Mouse (Mus musculus) kidney, embryonic 16.5 days (tissue): ENCODE results near the gene Ccdc33. TPM values are rescaled to one million over a fixed set of nuclear protein-coding genes. Genes with fewer than 3 reads are reported as not detected.

Experiments
- ATAC-seq: fragments of 200-750 bp; cut with Nextera tagmentation; 2 replicates; pipeline ENCODE4 v1.8.0; 2017; ENCODE audit warnings: moderate TSS enrichment; ENCODE audit not compliant: low FRiP score, low TSS enrichment
- H3K27ac ChIP-seq: fragments of 300-500 bp; sonication (generic); 2 replicates; pipeline ENCODE4 v1.5.1; 2014; ENCODE audit warnings: low read length
- H3K27me3 ChIP-seq: fragments of 300-500 bp; sonication (generic); 2 replicates; pipeline ENCODE4 v1.6.1; 2014; ENCODE audit warnings: low read length, control low read depth, mixed read lengths; ENCODE audit not compliant: insufficient read depth
- H3K36me3 ChIP-seq: fragments of 300-500 bp; sonication (generic); 2 replicates; pipeline ENCODE4 v1.6.1; 2014; ENCODE audit warnings: low read length, control low read depth, mixed read lengths; ENCODE audit not compliant: insufficient read depth
- H3K4me1 ChIP-seq: fragments of 300-500 bp; sonication (generic); 2 replicates; pipeline ENCODE4 v1.6.1; 2014; ENCODE audit warnings: low read length, control low read depth, mixed read lengths; ENCODE audit not compliant: insufficient read depth
- H3K4me2 ChIP-seq: fragments of 300-500 bp; sonication (generic); replicated peaks from 2 replicates; pipeline ENCODE4 v1.6.1; 2014; ENCODE audit warnings: low read depth, low read length
- H3K4me3 ChIP-seq: fragments of 300-500 bp; sonication (generic); 2 replicates; pipeline ENCODE4 v1.5.1; 2014; ENCODE audit warnings: mild to moderate bottlenecking, low read length
- H3K9ac ChIP-seq: fragments of 300-500 bp; sonication (generic); replicated peaks from 2 replicates; pipeline ENCODE4 v1.6.1; 2014; ENCODE audit warnings: low read length
- H3K9me3 ChIP-seq: fragments of 300-500 bp; sonication (generic); 2 replicates; pipeline ENCODE4 v1.6.1; 2016; ENCODE audit warnings: low read length, control low read depth
- WGBS: fragments of 180-500 bp; shearing (Covaris S2); extraction: QIAGEN DNeasy Blood & Tissue Kit; methylation state at CpG from one replicate; pipeline ENCODE4 v1.1.7; 2014; 5-methylcytosine and 5-hydroxymethylcytosine counted together
- polyA plus RNA-seq: library from polyadenylated mRNA; unstranded; fragments of >200 nt; fragmentation: Nextera tagmentation; extraction: Ambion mirVana; gene quantifications from 2 replicates; pipeline ENCODE4 v1.2.1, GENCODE M21; 2015

The Ccdc33 gene
- polyA plus RNA-seq, 1 experiment from 2014 or later = 0.21 TPM

DNA sequence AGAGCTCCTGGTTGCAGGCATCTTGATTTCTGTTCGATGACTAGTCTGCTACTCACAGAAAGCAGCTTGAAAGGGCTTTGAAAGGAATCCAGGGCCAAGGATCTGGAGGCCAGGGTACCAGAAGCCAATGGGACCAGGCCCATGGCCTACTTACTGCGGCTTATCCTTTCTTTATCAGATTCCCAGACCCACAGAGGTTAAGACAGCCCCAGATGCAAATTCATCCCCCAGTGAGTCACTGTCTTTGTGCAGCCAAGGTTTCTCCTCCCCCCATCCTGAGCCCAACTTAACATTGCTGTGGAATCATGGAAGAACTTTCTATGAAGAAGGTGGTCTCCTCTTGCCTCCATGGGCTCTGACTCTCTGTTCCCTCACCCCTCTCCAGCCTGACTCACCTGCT is 106.1 kb downstream of the Ccdc33 start:
- ATAC-seq = no peak
- no peaks in the 10 kb centered on the region for H3K27me3 ChIP-seq
- WGBS = 83% methylated on average over 2 of the region's 2 CpGs

DNA sequence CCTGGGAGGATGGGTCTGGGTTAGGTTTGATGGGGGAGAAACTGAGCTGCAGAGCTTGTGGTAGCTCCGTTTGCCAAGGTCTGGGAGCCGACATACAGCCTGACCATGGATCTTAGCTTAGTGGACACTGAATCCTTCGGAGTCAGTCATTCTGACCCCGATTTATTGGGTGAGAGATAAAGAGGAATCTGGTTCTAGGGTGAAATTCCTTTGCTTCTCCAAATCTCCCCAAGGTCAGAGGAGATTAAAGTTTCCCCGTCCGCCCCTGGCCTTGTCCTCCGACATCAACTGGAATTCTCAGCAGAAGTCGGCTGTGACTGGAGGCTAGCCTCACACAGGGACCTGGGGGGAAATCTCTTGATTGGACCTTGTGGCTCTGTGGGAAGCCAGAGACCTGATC is 107.1 kb downstream of the Ccdc33 start:
- Histone ChIP-seq H3K27ac (no peak overlapping the region), H3K9ac (no peak overlapping the region), H3K4me1 (peaks cover 24% of the 10 kb centered on the region), H3K4me3 (no peak overlapping the region), H3K4me2 (no peak overlapping the region), H3K36me3 (no peaks in the 10 kb centered on the region), H3K9me3 (no peaks in the 10 kb centered on the region), H3K27me3 (no peaks in the 10 kb centered on the region)
- no peak for ATAC-seq
- 51% methylated on average over 8 of the region's 8 CpGs for WGBS

More for the DNA sequence above, 106.1 kb downstream of the Ccdc33 start:
- H3K36me3 ChIP-seq = no peaks in the 10 kb centered on the region
- H3K4me1 ChIP-seq = peaks cover 24% of the 10 kb centered on the region
- no peak overlapping the region for H3K9ac ChIP-seq
- no peak overlapping the region for H3K27ac ChIP-seq
- H3K4me3 ChIP-seq = no peak overlapping the region
- no peak overlapping the region for H3K4me2 ChIP-seq
- no peaks in the 10 kb centered on the region for H3K9me3 ChIP-seq

DNA sequence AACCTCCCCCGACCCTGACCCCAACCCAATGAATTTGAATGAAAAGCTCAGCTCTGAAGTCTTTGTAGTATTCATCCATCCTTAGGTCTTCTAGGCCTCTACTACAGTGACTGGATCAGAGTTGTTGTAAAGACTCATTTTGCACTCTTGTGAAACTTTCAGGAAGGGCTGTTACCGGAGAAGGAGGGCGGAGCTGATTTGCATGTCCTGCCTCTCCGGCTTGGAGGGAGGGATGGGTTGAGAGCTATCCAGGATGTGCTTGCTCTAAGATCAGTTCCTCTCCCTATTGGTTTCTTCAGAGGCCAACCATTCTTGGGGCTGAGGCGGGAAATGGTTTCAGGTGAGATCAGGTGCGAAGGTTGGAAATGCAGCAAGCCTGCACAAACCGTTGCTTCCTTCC is 107.6 kb downstream of the Ccdc33 start:
- WGBS = 27% methylated on average over 7 of the region's 7 CpGs
- H3K9me3 ChIP-seq = no peaks in the 10 kb centered on the region

DNA sequence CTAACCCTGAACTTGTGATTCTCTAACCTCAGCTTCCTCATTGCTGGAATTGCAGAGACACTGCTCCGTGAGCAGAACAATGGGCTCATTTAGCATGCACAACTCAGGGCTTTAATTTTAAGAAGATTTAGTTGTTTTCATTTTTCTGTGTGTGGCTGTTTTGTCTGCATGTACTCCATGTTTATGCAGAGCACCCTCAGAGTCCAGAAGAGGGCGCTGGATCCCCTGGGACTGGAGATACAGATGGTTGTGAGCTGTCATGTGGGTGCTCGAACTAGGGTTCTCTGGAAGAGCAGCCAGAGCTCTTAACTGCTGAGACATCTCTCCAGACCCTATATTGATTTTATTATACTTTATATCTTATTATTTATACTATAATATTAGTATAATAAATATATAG is 109.0 kb downstream of the Ccdc33 start:
- no peak overlapping the region for H3K4me2 ChIP-seq
- 62% methylated on average over 3 of the region's 3 CpGs for WGBS
- H3K27ac ChIP-seq = no peak overlapping the region
- no peaks in the 10 kb centered on the region for H3K27me3 ChIP-seq
- no peak overlapping the region for H3K9ac ChIP-seq
- H3K36me3 ChIP-seq = no peaks in the 10 kb centered on the region
- peaks cover 20% of the 10 kb centered on the region for H3K4me1 ChIP-seq
- H3K9me3 ChIP-seq = no peaks in the 10 kb centered on the region
- ATAC-seq = no peak
- H3K4me3 ChIP-seq = no peak overlapping the region

More for the DNA sequence above, 107.6 kb downstream of the Ccdc33 start:
- Histone ChIP-seq H3K4me1 (peaks cover 24% of the 10 kb centered on the region), H3K27ac (no peak overlapping the region), H3K36me3 (no peaks in the 10 kb centered on the region), H3K4me2 (no peak overlapping the region), H3K9ac (no peak overlapping the region), H3K27me3 (no peaks in the 10 kb centered on the region), H3K4me3 (no peak overlapping the region)
- no peak for ATAC-seq

DNA sequence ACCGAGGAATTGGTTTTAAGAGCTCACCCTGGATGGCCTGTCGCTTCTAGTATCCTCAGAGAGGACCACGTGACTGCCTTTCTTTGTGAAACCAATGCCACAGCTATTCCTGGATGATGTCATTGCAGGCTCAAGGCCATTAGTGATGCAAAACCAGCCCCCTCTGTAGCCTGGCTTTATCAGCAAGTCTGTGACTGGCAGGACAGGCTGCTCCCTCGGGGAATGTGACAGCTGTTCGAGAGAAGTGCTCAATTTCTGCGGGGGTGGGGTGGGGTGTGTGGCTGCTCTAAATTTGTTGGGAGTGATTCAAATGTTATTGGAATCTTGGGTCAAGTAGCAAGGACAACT is 109.6 kb downstream of the Ccdc33 start:
- H3K9me3 ChIP-seq = no peaks in the 10 kb centered on the region
- H3K4me3 ChIP-seq = no peak overlapping the region
- H3K27ac ChIP-seq = no peak overlapping the region
- no peaks in the 10 kb centered on the region for H3K36me3 ChIP-seq
- H3K4me2 ChIP-seq = no peak overlapping the region
- 0 out of 2 replicates have a peak overlapping the region, but pooled peaks have one; percentile 3 for H3K9ac ChIP-seq
- no peaks in the 10 kb centered on the region for H3K27me3 ChIP-seq
- 4% methylated on average over 6 of the region's 6 CpGs for WGBS
- ATAC-seq = peak; percentile 86
- H3K4me1 ChIP-seq = peaks cover 17% of the 10 kb centered on the region

DNA sequence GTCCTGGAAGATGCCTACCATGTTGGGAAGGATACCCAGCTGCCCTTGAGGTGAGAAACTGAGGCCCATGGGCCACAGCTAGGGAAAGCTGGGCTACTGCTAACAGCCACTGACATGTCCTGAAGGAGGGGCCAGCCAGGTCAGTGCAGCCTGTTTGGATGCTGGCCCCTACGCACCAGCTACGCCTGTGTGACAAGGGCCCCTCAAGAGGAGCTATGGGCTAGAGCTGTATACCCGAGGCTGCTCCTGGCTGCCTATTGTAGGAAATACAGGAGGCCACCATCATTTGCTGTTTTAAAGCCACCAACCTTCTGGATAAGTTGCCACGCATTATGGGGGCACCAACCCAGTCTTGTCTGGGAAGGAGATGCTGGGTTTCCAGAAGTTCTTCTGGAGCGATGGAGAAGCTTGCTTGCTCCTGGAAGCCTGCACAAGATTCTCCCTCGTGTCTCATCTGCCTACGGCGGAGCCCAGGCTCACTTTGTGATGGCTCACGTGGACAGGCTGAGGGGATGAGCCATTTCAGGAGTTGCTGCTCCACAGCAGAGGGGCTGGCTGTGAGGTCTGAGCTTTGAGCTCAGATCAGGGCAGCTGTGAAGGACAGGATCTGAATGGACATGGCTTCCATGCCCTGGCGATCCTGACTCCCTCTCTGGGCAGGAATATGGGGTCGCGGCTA is 110.1 kb downstream of the Ccdc33 start:
- Histone ChIP-seq H3K36me3 (no peaks in the 10 kb centered on the region), H3K4me2 (no peak overlapping the region), H3K9ac (0 out of 2 replicates have a peak overlapping the region, but pooled peaks have one; percentile 3), H3K4me3 (no peak overlapping the region), H3K27me3 (no peaks in the 10 kb centered on the region), H3K4me1 (peaks cover 19% of the 10 kb centered on the region), H3K27ac (no peak overlapping the region), H3K9me3 (no peaks in the 10 kb centered on the region)
- 67% methylated on average over 12 of the region's 12 CpGs for WGBS
- ATAC-seq = no peak

DNA sequence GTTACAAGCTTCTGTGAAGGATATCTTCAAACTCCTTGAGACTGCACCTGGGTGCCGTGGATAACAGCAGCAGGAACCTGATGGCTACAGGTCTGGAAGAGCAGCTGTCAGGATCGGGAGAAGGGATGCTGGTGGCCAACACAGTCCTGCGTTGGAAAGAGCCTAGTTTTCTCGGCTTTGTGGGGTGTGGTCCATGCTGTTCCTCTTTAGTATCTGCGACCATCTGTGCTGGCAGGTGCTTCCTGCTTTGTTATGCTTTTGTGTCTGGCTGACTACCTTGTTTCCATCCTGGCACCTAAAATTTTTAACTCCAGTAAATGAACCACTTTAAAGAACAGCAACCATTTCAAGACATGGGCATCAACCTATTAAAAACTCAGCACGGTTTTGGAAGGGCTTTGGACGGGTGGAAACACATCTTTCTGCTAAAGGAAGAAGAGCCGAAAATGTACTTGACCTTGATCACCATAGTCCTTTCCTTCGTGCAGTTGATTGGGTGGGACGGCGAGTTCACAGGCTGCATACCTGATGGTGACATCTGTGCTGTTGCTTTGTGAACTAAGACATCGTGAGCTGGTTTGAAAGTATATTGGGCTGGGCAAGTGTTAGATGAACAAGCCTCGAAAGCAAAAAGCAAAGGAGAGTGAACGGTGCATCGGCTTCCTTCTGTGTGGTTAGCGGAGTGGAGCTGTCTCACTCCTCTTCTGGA is 112.7 kb downstream of the Ccdc33 start, which contains the start of gene Cyp11a1:
Gene Cyp11a1, plus strand, starts transcription at position 659 of the 709 bp plus-strand sequence.
- H3K36me3 ChIP-seq = no peaks in the 10 kb centered on the region
- WGBS = 84% methylated on average over 16 of the region's 16 CpGs
- H3K4me2 ChIP-seq = no peak within 1 kb of the TSS
- no peak within 1 kb of the TSS for H3K4me3 ChIP-seq
- H3K27me3 ChIP-seq = no peaks in the 10 kb centered on the region
- no peak within 1 kb of the TSS for H3K9ac ChIP-seq
- H3K4me1 ChIP-seq = peaks cover 14% of the 10 kb centered on the region
- ATAC-seq = no peak
- H3K9me3 ChIP-seq = no peaks in the 10 kb centered on the region
- H3K27ac ChIP-seq = no peak within 1 kb of the TSS

DNA sequence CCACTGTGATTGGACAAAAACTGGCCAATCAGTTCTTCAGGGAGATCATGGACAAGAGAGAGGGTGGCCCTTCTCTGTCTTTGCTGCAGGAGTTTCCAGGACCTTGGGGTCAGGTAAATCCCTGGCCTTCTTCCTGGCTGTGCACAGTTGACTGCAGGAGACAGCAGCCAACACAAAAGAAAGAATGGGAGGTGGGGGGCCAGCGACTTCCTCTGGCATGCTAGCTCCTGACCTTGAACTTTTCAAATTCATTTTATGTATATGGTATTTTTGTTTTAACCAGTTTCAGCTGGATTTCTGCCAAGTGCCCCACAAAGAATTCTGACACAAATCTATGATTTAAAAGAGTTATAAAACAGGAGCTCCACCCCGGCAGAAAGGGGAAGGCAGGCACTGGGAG is 115.4 kb downstream of the Ccdc33 start:
- H3K4me3 ChIP-seq = no peak overlapping the region
- H3K36me3 ChIP-seq = no peaks in the 10 kb centered on the region

DNA sequence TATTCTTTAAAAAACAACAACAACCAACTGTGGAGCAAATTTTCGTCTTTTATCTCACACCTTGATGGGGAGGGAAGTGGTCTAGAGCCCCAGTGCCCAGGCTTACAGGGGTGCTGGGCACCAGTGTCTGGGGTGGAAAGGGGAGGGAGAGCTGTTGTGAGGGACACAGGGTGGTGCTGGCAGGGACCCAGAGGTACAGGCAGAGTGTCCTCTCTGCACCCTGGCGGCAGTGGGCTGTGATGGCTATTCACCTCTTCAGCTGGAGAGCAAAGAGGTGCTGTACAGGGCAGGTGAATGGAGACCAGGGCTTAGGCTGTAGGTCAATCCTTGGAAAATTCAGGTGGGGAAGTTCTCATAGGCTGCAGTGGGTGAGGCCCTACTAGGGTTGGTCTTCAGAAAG is 118.9 kb downstream of the Ccdc33 start:
- Histone ChIP-seq H3K9me3 (no peaks in the 10 kb centered on the region), H3K4me3 (no peak overlapping the region), H3K27me3 (peaks cover 15% of the 10 kb centered on the region; the same call in 1 of the 2 replicates), H3K27ac (no peak overlapping the region), H3K9ac (no peak overlapping the region), H3K4me1 (peaks cover 16% of the 10 kb centered on the region), H3K4me2 (no peak overlapping the region), H3K36me3 (no peaks in the 10 kb centered on the region)
- WGBS = 43% methylated on average over 2 of the region's 2 CpGs
- ATAC-seq = no peak

More for the DNA sequence above, 115.4 kb downstream of the Ccdc33 start:
- Histone ChIP-seq H3K4me2 (no peak overlapping the region), H3K9ac (no peak overlapping the region), H3K27me3 (peaks cover 5% of the 10 kb centered on the region; the same call in 1 of the 2 replicates), H3K9me3 (no peaks in the 10 kb centered on the region), H3K27ac (no peak overlapping the region), H3K4me1 (peaks cover 8% of the 10 kb centered on the region; the same call in 1 of the 2 replicates)
- 14% methylated on average over 2 of the region's 2 CpGs for WGBS
- peak; percentile 74; the same call in 1 of the 2 replicates for ATAC-seq

DNA sequence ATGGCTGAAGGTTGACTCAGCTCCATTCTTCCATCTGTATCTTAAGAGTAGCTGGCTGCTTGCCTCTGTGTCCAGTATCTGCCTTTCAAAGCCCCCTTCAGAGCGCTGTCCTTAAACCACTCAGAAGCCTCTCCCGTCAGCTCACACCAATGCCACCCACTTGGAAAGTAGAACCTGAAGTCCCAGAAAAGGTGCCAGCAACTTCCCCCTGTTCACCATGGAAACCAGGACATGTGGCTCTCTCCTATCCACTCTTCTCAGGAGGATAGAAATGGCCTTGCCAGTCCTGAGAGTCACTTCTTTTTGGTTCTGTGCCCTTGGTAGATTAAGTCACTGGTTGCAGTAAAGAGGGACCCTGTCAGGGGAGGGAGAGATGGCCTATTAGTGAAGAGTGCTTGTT is 119.9 kb downstream of the Ccdc33 start:
- WGBS = 44% methylated on average over 2 of the region's 2 CpGs
- no peak overlapping the region for H3K4me2 ChIP-seq
- H3K4me1 ChIP-seq = peaks cover 16% of the 10 kb centered on the region
- H3K27ac ChIP-seq = no peak overlapping the region
- peaks cover 15% of the 10 kb centered on the region; the same call in 1 of the 2 replicates for H3K27me3 ChIP-seq
- H3K9ac ChIP-seq = no peak overlapping the region
- H3K9me3 ChIP-seq = no peaks in the 10 kb centered on the region
- no peaks in the 10 kb centered on the region for H3K36me3 ChIP-seq
- no peak for ATAC-seq
- H3K4me3 ChIP-seq = no peak overlapping the region
